Mouse (Mus musculus) intestine, postnatal 0 days (tissue): Measurements from ENCODE around the gene Cdh24. TPM values are rescaled to one million over a fixed set of nuclear protein-coding genes. Genes with fewer than 3 reads are reported as not detected.

ENCODE experiments used
- ATAC-seq: fragments of 200-750 bp; cut with Nextera tagmentation; 2 replicates; pipeline ENCODE4 v1.8.0; 2017; ENCODE audit warnings: mild to moderate bottlenecking, moderate TSS enrichment, moderate library complexity
- H3K27ac ChIP-seq: fragments of 300-500 bp; sonication (generic); 2 replicates; pipeline ENCODE4 v1.5.1; 2014; ENCODE audit warnings: mild to moderate bottlenecking, low read depth, low read length, moderate library complexity
- H3K27me3 ChIP-seq: fragments of 300-500 bp; sonication (generic); replicated peaks from 2 replicates; pipeline ENCODE4 v1.6.1; 2014; ENCODE audit warnings: low read length, mixed read lengths; ENCODE audit not compliant: control insufficient read depth, insufficient read depth
- H3K36me3 ChIP-seq: fragments of 300-500 bp; sonication (generic); 2 replicates; pipeline ENCODE4 v1.6.1; 2014; ENCODE audit warnings: mild to moderate bottlenecking, moderate library complexity; ENCODE audit not compliant: control insufficient read depth, insufficient read depth
- H3K4me1 ChIP-seq: fragments of 300-500 bp; sonication (generic); replicated peaks from 2 replicates; pipeline ENCODE4 v1.6.1; 2014; ENCODE audit warnings: antibody characterized with exemption, low read length, mixed read lengths; ENCODE audit not compliant: control insufficient read depth, insufficient read depth
- H3K4me2 ChIP-seq: fragments of 300-500 bp; sonication (generic); replicated peaks from 2 replicates; pipeline ENCODE4 v1.6.1; 2014; ENCODE audit warnings: low read depth, mild to moderate bottlenecking, moderate library complexity
- H3K4me3 ChIP-seq: fragments of 300-500 bp; sonication (generic); 2 replicates; pipeline ENCODE4 v1.5.1; 2014; ENCODE audit warnings: low read depth, low read length
- H3K9ac ChIP-seq: fragments of 300-500 bp; sonication (generic); 2 replicates; pipeline ENCODE4 v1.6.1; 2014; ENCODE audit warnings: mild to moderate bottlenecking, low read depth, low read length
- H3K9me3 ChIP-seq: fragments of 300-500 bp; sonication (generic); 2 replicates; pipeline ENCODE4 v1.6.1; 2016; ENCODE audit warnings: mixed run types; ENCODE audit not compliant: control insufficient read depth
- CTCF ChIP-seq: sonication (generic); IDR thresholded peaks from 2 replicates; pipeline ENCODE4 v1.5.1; 2016; ENCODE audit warnings: low read depth, mild to moderate bottlenecking, control low read depth, antibody characterized with exemption, moderate library complexity
- WGBS: fragments of 180-500 bp; shearing (Covaris S2); extraction: QIAGEN DNeasy Blood & Tissue Kit; methylation state at CpG from one replicate; pipeline ENCODE4 v1.1.7; 2014; 5-methylcytosine and 5-hydroxymethylcytosine counted together
- polyA plus RNA-seq: library from polyadenylated mRNA; unstranded; fragments of >200 nt; fragmentation: Nextera tagmentation; extraction: Ambion mirVana; gene quantifications from 2 replicates; pipeline ENCODE4 v1.2.1, GENCODE M21; 2015

Gene Cdh24
- polyA plus RNA-seq, 1 experiment from 2014 or later: 0.63 TPM

- peak within 1 kb of the TSS; percentile 44 for H3K4me3 ChIP-seq
- ATAC-seq: peak; percentile 37
- no peak for TF ChIP-seq CTCF
- H3K27me3 ChIP-seq: no peaks in the 10 kb centered on the region
- H3K4me1 ChIP-seq: no peaks in the 10 kb centered on the region
- WGBS: under 1% methylated on average over 37 of the region's 39 CpGs
- H3K9me3 ChIP-seq: no peaks in the 10 kb centered on the region
- H3K4me2 ChIP-seq: peak within 1 kb of the TSS; percentile 73
- peak within 1 kb of the TSS; percentile 48 for H3K9ac ChIP-seq
- H3K36me3 ChIP-seq: no peaks in the 10 kb centered on the region
- H3K27ac ChIP-seq: 0 out of 2 replicates have a peak within 1 kb of the TSS, but pooled peaks have one; percentile 54
Observed at GRCm38 (mm10) chr14:54605752-54606321, 35.3 kb downstream of the Cdh24 start, which contains the start of gene 4931414P19Rik. Gene 4931414P19Rik (minus strand): TSS chr14:54605993.

- peak overlapping the region; percentile 64 for H3K4me2 ChIP-seq
- H3K9ac ChIP-seq: no peak overlapping the region
- ATAC-seq: no peak
Observed at GRCm38 (mm10) chr14:54603686-54604085, 37.5 kb downstream of the Cdh24 start.

GRCm38 (mm10) chr14:54603038-54603654, 38.0 kb downstream of the Cdh24 start:
- TF ChIP-seq CTCF: peak; percentile 39
- Histone ChIP-seq H3K9ac (peak overlapping the region; percentile 82), H3K27me3 (no peaks in the 10 kb centered on the region), H3K9me3 (no peaks in the 10 kb centered on the region), H3K4me3 (peak overlapping the region; percentile 63), H3K36me3 (no peaks in the 10 kb centered on the region), H3K4me1 (no peaks in the 10 kb centered on the region), H3K4me2 (peak overlapping the region; percentile 64), H3K27ac (peak overlapping the region; percentile 94)
- peak; percentile 99 for ATAC-seq
- WGBS: under 1% methylated on average over 46 of the region's 46 CpGs

More at GRCm38 (mm10) chr14:54603686-54604085, 37.5 kb downstream of the Cdh24 start:
- no peak for TF ChIP-seq CTCF
- no peaks in the 10 kb centered on the region for H3K27me3 ChIP-seq
- no peaks in the 10 kb centered on the region for H3K9me3 ChIP-seq
- 84% methylated on average over 8 of the region's 8 CpGs for WGBS
- H3K36me3 ChIP-seq: no peaks in the 10 kb centered on the region
- H3K4me1 ChIP-seq: no peaks in the 10 kb centered on the region
- H3K27ac ChIP-seq: peak overlapping the region; percentile 94; the same call in 1 of the 2 replicates
- H3K4me3 ChIP-seq: peak overlapping the region; percentile 63

DNA sequence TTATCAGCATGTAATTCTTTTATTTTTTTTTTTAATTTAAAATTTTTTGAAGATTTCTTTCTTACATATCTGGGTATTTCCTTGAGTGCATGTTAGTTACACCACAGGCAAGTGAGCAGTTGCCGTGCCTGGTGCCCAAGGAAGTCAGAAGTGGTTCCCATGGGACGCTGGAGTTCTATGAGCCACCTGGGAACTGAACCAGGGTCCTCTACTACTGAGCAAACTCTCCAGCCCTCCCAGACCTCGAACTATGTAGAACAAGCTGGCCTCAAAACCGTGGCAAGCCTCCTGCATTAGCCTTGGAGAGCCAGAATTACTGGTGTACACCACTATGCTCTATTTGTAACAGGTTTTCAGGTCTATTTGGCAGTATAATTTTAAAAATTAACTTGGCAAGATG, 38.6 kb downstream of the Cdh24 start:
- ATAC-seq: no peak
- Histone ChIP-seq H3K9me3 (no peaks in the 10 kb centered on the region), H3K36me3 (no peaks in the 10 kb centered on the region), H3K9ac (peak overlapping the region; percentile 82), H3K27ac (peak overlapping the region; percentile 94; the same call in 1 of the 2 replicates), H3K27me3 (no peaks in the 10 kb centered on the region), H3K4me1 (no peaks in the 10 kb centered on the region), H3K4me3 (peak overlapping the region; percentile 63), H3K4me2 (peak overlapping the region; percentile 64)
- TF ChIP-seq CTCF: no peak
- WGBS: 32% methylated on average over 4 of the region's 4 CpGs

DNA sequence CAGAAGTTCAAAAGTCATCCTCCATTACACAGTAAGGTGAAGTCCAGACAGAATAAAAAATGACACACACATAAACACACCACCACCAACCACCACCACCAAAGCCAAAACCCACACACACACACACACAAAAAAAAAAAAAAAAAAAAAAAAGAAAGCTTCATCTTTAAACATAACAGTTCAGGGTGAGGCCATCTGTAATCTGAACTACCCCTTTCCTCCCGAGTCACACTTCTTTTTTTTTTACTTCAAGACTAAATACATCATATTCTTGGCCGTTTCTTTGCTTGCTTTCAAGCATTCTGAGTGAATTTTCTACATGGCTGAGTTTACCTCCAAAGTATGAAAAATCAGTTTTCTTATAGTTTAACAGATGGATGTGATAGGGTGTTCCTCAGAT, 39.6 kb downstream of the Cdh24 start:
- no peaks in the 10 kb centered on the region for H3K9me3 ChIP-seq
- no peaks in the 10 kb centered on the region for H3K4me1 ChIP-seq
- no peak overlapping the region for H3K4me2 ChIP-seq
- H3K4me3 ChIP-seq: no peak overlapping the region
- no peaks in the 10 kb centered on the region for H3K36me3 ChIP-seq
- no peak for ATAC-seq
- H3K27ac ChIP-seq: no peak overlapping the region
- no peaks in the 10 kb centered on the region for H3K27me3 ChIP-seq
- no peak overlapping the region for H3K9ac ChIP-seq
- no peak for TF ChIP-seq CTCF
- 64% methylated on average over 2 of the region's 2 CpGs for WGBS

DNA sequence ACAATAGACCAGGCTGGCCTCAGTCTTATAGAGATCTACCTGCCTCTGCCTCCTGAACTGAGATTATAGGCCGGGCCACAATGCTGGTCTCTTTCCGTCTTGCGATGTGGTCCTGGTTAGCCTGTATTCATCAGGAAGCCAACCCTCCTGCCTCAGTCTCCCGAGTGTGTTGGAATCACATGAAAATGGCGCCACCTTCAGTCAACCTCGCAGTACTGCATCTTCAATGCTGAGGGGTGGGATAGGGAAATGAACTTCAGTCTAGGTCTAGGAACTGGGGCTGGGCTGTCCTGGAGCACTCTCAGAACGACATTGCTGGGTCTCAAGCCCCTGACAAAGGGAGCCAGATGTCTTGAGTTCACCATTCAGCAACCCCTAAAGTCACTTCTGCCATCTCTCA, 44.1 kb downstream of the Cdh24 start:
- H3K27me3 ChIP-seq: no peaks in the 10 kb centered on the region
- no peak overlapping the region for H3K27ac ChIP-seq
- no peak overlapping the region for H3K9ac ChIP-seq
- no peak for ATAC-seq
- no peak overlapping the region for H3K4me2 ChIP-seq
- no peaks in the 10 kb centered on the region for H3K4me1 ChIP-seq
- H3K9me3 ChIP-seq: no peaks in the 10 kb centered on the region
- H3K4me3 ChIP-seq: no peak overlapping the region
- peaks cover 13% of the 10 kb centered on the region for H3K36me3 ChIP-seq
- TF ChIP-seq CTCF: peak; percentile 70
- WGBS: 78% methylated on average over 7 of the region's 7 CpGs
